Comparison of ENCODE assay signal across 18 mouse cellular contexts in genomic region chr13:52217066-52217465, GRCm38 (mm10).
"Had no signal": no experiment of that assay in that cellular context is flagged by ENCODE, and none has a peak within 500 bp of the region (broad histone marks: within the 10 kb centered on the region; RNA-seq: fewer than 3 reads in every experiment).

No protein-coding gene starts in this region.

- H3K27ac ChIP-seq: kidney, postnatal 0 days; layer of hippocampus, adult 2 months; liver, embryonic 13.5 days; macrophage; midbrain, embryonic 12.5 days; midbrain, embryonic 15.5 days; neural tube, embryonic 12.5 days; neural tube, embryonic 15.5 days; stomach, postnatal 0 days had no signal

- H3K27me3 ChIP-seq: liver, embryonic 13.5 days; midbrain, embryonic 15.5 days had no signal

- DNase-seq: kidney, postnatal 25 days; layer of hippocampus, adult 9-11 months; liver, embryonic 13.5 days; lung, embryonic 14.5 days; right cerebral cortex, adult 18-20 months; right cerebral cortex, postnatal 14 days; right cerebral cortex, postnatal 4 days; thymus, adult 18-20 months; thymus, postnatal 36 days had no signal

- ATAC-seq: lung, postnatal 0 days; midbrain, embryonic 15.5 days had no signal

- H3K9me3 ChIP-seq: liver, embryonic 13.5 days; midbrain, embryonic 15.5 days; neural tube, embryonic 12.5 days; neural tube, embryonic 15.5 days had no signal

- H3K4me1 ChIP-seq: midbrain, embryonic 12.5 days; midbrain, embryonic 15.5 days; neural tube, embryonic 12.5 days; neural tube, embryonic 15.5 days had no signal

- H3K9ac ChIP-seq: liver, embryonic 13.5 days; lung, embryonic 14.5 days; midbrain, embryonic 12.5 days; midbrain, embryonic 15.5 days; neural tube, embryonic 12.5 days; neural tube, embryonic 15.5 days had no signal

- H3K36me3 ChIP-seq: liver, embryonic 13.5 days; midbrain, embryonic 12.5 days; midbrain, embryonic 15.5 days; neural tube, embryonic 12.5 days; neural tube, embryonic 15.5 days had no signal

- H3K4me3 ChIP-seq: layer of hippocampus, adult 2 months; liver, embryonic 13.5 days; midbrain, embryonic 12.5 days; midbrain, embryonic 15.5 days; neural tube, embryonic 12.5 days; neural tube, embryonic 15.5 days had no signal

- H3K4me2 ChIP-seq: liver, embryonic 13.5 days; lung, embryonic 14.5 days; midbrain, embryonic 12.5 days; midbrain, embryonic 15.5 days; neural tube, embryonic 12.5 days; neural tube, embryonic 15.5 days had no signal
